Mouse (Mus musculus) ovary, postnatal 14 days (tissue): ENCODE data around the gene Gm20696.

Experiments
- DNase-seq: peaks from one replicate; pipeline ENCODE4 v3.0.0; 2022; ENCODE audit warnings: low spot score

Gm20696 gene

DNA sequence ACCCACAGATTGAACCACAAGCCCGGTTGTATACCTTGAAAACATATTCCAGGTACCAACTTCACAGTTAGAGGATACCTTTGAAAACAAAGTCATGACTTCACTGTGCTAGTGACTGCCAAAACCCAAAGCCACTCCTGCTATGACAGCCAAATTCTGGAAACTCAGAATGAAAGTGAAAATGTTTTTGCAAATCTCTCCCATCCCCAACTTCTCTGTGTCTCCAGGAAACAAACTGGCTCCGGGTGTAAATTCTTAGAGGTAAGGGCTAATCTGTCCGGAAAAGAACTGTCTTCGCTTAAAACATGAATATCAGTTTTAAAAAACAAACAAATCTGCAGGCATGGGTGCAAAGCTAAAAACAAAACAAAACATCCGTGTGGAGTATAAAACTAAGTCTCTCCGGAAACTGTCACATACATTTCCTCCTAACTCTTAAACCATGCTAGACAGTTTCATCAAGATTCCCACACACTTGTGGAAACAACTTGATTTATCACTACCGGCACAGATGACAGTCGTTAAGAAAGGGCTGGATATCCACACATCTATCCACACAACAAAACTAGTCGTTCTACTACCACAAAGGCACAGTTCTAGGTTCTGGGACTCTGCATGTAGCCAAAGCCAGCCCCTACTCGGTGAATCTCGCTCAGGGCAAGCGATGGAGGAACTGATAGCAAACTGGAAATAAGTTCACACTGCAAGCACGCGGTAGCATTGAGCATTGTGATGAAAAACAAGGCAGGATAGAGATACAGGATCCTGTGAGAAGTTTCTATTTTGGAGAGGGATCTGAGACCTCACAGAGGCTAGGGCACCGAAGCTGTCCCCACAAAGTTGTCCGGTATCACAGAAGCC is 910 bp downstream of the Gm20696 start:
- no peak for DNase-seq

DNA sequence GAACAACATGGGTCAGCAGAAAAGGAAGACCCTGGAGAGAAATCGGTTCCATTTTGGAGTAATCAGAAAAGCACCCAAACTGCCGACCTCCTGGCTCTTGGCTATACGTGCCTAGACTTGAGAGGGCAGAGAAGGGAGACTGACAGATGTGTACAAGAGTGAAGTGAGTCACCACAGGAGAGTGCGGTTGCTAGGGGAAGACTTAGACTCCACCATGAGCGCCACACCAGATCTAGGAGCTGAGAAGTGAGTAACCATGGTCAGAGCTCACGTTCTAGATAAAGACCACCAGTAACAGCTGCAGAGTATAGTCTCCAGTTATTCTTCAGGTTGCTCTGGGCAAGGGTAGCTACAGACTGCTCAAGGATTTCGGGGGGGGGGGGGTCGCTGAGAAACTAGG is 3.4 kb downstream of the Gm20696 start:
- DNase-seq, result no peak

DNA sequence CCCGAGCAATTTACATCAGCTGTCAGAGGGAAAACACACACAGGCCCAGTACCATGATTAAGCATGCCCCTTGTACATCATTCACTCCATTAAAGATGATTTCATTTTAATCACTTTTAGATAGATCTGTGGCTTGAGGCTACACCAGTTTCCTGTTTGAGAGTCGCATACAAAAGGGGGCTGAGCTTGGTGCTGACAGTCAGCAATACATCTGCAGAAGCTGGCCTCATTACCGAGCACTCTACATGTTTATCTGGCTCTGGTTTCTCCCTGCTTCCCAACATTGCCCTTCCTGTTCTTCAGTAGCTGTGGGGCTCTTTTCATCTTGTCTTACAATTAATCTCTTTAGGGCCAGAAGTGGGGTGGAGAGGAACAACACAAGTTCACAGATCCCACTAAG is 6.2 kb downstream of the Gm20696 start:
- no peak for DNase-seq

DNA sequence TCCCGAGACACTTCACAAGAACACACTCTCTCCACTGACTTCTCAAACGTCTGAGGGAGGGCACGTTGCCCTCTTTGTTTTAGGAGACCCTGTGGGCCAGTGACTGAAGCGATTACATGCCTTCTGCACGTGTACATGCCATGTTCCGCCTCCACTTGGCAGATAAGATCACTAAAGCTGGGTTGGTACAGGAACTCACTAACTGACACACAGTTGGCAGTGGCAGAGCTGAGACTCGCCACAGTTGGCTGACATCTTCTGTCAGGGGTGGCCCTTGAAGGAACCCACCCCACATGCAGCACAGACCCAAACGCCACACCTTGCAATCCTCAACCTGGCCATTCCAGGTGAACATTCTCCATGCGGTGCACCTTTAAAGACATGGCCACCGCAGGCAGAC is 8.0 kb downstream of the Gm20696 start:
- no peak for DNase-seq

DNA sequence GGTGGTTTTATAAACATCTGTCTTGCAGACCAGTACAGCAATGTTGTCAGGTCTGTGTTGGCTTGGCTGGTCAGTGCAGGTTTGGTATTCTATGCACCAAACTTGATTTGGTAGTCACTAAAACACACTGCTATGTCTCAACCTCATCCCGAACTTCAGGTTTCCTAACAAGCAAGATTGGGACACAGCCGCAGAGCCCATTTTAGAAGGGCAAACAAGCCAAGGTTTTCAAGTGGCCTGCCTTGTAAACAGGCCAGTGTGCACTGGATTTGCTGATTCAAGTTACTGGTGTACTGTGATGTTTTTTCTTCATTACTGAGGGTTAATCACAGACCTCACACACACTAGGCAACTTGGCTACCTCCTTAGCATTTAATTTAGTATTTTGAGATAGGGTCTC is 10.5 kb downstream of the Gm20696 start:
- DNase-seq, result no peak

DNA sequence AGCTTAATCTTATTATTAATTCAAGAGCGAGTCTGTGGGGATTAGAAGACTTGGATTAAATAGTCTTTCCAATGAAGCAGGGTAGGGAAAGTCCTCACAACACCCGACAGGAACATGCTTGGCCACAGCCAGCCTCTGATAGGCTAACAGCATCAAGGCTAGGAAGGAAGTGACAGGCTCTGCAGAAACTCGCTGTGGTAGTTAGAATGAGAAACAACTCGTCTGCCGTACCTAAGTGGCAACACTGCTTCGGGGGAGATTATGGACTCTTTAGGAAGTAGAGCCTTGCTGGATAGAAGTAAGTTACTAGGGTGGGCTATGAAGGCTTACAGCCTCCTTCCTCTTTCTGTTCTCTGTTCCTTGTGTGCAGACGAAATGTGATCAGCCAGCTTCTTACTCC is 11.1 kb downstream of the Gm20696 start:
- no peak for DNase-seq

DNA sequence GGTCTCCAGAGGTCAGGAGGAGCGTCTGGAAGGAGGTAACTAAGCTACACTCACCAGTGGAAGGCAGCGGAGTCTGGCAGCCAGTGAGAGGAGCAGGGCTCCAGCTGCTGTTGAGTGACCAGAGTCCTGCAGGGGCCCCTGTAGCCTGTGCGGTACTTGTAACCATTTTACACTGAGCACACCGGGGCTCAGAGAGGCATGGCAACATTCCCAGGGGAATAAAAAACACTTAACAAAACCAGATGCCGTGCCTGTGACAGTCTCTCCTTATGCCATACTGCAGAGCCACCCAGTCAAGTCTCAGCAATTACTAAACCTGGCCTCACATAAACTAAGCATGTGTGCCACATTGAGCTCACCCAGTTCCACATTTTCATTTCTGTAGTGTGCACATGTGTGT is 12.3 kb downstream of the Gm20696 start:
- no peak for DNase-seq

DNA sequence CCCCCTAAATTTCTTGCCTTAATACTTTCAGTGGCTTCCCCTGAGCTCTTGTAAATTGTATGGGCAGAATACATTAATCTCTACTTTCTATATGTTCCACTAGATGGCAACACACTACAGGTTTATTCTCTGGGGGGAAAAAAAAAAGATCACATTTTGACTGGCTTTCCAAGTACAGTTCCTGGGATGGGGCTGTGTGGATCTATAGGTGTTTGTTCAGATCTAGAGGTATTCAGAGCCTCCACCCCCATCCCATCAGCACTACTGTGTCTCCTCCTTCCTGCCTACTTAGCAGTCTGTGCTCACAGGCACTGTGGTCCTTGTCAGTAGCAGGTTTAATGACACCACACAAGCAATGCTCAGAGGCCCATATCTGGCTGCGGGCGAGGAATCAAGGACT is 14.3 kb downstream of the Gm20696 start:
- DNase-seq, result no peak

DNA sequence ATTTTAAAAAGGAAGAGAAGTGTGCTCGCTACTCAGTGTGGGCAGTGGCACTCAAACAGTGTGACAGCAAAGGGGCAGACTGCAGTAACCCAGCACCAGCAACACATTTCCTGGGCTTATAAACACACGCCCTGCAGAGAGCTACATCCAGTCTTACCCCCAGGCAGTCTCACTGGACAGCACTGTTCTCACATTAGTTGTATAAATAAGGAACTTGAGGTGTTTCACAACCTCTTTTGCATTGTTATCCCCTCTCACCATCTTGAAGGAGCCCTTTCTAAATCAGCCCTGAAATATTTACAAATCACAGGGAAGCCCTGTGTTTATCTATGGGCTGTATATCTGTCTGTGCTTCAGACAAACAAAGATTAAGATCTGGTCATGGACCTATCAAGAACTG is 17.3 kb downstream of the Gm20696 start:
- no peak for DNase-seq

DNA sequence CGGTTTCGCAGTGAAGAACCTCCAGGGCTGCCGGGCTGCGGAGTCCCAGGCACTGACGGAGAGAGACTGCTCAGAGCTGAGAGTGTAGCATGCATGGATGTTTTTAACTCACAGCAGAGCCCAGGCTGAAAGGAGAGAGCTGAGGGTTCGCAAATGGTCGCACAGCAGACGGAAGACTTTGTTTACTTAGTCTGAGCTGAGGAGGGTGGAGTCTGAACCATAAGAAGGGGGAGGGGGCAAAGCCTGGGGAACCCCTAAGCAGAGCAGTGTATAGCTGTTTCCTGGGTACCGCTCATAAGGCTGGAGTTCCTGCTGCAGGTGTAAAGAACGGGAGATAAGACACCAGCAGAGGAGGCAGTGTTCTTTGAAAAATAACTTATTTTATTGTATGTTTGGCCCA is 20.3 kb downstream of the Gm20696 start:
- no peak for DNase-seq

DNA sequence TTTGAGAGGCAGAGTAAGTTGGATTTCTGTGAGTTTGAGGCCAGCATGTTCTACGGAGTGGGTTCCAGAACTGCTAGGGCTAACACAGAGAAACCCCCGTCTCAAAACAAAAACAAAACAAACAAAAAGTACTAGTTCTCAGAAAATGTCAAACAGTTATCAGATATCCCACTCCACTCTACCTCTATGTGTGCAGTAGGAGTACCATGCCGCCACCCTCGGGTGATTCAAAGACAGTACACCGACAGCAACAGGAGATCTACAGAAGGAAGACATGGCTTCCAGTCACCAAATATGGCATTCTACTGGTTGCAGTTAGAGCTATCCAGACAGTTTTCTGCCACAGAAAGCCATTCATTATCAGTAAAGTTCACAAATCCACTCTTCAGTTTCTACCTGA is 21.7 kb downstream of the Gm20696 start:
- no peak for DNase-seq

DNA sequence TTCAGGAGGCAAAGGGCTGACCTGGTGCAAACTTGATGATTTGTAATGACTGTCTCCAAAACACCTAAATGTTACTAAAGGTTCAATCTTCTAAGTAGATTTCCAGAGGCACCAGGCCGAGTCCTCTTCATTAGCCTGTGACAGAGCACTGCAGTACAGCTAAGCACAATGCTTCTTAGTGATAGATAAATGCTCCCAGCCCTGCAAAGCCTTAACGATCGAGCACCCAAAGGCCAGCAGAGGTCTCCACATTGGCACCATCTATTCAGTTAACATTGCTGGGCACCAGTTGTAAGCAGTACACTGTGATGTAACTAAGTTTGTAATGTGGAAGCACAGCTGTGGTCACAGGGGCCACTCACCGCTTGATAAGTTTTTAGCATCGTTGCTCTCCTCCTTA is 22.2 kb downstream of the Gm20696 start:
- DNase-seq, result no peak

DNA sequence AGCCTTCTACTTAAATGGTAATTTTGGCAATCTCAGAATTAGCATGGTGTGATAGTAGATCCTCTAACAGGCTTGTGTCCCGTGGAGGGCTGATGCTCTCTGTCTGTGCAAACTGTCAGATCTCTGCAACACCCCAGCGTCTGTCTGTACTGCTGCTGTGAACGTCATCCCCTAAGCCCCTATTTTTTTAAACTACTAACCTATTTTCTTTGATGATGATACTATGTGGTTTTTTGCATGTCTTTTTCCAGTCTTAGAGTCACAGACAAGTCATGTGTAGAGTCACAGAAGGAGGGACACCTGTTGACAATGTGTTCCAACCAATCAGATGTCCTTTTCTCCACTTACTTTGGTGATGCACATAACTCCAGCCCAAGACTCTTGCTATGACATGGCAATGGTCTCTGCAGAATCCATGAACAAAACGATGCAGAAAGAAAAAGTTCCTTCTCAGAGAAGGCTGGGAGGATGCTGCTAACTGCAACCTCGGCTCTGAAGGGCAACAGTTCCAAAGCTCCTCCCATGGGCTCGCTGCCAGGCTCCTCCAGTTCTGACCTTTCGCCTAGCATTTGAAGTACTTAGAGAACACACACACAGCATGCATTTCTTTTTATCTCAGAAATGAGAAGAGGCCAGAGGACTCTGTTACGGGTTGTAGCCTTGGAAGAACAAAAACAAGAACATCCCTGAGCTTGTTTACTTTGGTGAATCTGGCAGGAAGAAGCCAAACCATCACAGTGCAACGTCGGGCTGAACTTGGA is 23.0 kb downstream of the Gm20696 start:
- DNase-seq, result peak; percentile 56

DNA sequence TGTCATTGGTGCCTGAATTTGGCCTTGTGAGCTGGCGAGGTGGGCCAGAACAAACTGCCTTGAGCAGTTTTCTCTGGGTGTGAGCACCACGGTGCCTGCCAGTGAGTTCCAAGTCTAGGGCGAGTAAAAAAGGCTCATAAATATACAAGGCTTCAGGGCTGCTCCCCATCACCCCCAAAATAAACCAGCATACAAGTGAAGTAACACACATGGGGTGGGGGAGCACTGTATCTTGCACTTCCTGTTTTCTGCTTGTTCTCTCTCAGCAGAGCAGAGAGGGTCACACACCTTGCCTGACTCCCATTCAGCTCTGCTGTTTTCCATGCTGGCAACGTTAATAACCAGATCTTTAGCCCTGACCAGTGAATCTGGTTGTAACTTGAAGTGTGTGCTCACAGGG is 29.1 kb downstream of the Gm20696 start:
- DNase-seq, result no peak

DNA sequence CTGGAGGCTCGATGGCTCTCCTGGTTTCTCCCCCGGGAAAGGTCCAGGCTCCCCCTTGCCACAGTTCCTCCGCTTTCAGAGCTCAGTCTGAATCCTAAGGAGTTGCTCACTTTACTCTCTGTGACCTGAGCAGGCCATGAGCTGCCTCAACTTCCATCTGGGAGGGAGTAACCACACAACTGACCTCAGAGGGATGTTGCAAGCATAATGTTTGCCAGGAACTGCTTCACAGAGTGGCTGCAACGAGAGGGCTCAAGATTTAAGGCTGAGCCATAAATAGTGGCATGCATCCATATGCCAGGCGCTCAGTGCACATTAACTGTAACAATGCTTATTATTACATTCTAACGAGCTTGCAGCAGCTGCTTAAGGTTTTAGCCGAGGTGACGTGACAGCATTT is 29.8 kb downstream of the Gm20696 start:
- no peak for DNase-seq

DNA sequence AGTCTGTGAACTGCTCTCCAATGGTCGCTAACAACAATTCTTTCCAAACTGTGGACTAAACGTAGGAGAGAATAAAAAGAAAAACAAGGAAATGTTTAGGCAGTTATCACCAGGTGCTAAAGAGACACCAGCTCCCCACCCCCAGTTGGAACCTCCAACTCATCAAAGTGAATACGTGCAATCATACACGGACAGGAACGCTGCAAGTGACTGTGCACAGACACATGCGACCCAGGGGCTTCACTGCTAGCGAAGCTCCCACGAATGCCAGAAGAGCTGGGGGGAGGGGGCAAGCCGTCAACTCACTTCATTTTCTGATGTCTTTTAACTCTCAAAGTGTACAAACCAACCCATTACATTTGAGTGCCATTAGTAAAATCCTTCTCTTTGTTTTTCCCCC is 30.5 kb downstream of the Gm20696 start:
- no peak for DNase-seq

DNA sequence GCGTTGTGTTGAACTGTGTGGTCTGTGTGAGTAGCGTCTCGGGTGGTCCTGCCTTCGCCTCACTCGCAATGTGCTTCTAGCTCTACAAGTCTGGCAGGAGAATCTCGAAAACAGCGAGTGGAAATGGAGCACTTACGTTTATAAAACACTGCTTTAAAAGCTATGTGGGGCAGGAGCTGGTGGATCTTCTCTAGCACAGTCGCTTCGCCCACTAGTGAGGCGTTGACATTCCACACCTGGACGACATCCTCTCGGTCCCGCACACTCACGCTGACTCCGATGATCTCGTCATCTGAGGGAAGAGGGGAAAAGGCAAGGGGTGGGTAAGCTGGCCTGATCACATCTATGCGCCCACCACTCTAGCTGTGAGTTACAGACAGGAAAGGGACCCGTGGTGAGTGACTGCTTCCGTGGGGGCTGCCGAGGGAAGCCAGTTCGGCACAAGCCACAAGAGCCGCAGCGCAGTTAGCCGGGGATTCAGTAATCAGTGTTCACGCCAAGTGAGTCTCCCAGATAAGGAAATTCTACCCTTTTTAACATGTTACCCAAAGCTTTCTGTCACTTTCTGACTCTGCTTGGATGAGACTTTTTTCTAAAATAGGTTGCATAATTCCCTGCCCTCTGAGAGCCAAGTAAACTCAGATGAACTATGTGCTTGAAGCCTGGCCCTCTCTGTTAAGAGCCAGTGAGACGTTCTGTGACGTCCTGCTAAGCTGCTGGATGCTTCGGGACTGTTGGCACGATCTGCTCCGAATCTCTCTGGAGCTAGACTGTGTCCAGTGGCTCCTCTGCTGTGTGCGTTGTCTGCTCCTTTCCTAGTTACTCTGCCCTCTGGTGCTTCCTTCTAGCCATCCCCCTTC is 34.2 kb downstream of the Gm20696 start:
- DNase-seq, result no peak

DNA sequence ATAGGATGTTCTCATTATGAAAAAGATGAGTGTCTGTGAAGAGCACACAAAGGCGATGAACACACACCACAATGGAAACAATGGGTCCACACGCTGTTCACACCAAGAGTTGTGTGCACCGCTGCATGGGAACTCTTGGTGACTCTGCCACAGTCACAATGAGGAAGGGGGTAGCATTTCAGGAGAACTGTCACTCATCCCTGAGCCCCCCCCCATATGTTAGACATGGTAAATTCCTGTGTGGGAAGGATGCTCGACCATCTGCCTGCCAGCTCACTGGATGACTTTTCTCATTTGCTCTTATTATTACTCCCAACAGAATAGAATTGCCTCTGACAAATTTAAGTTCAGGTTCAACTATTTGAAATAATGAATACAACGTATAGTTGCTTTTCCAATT is 35.0 kb downstream of the Gm20696 start:
- no peak for DNase-seq

DNA sequence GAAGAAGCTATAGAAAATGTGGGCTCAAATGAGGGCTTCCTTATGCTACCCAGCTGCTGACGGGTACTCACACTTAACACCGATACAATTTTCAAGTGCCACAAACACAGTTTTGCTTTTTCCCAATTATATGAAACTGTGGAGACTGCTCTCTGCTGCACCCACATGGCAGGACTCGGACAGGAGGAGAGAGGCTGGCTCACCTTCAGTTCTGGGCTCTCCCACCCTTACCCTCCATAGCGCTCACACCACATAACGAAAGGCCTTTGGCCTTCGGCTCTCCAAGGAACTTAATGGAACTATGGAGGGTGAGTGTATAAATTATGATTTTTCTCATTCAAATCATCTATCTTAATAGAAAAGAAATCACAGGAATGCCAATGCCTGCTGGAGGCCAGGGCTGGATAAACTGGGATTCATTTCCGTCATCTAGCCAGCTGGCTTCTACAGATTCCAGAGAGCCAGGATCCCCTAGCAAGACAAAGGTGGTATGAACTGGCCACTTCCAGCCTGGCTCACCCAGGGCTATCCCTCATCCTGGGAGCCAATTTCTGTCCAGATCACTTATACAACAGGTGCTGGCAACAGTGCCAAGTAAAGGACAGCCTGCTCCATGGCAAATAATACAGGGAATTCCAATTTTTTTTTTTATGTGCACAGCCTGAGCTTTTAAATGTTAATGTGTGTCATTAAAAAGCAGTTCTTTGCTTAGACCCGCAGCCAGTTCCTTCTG is 36.7 kb downstream of the Gm20696 start:
- no peak for DNase-seq

DNA sequence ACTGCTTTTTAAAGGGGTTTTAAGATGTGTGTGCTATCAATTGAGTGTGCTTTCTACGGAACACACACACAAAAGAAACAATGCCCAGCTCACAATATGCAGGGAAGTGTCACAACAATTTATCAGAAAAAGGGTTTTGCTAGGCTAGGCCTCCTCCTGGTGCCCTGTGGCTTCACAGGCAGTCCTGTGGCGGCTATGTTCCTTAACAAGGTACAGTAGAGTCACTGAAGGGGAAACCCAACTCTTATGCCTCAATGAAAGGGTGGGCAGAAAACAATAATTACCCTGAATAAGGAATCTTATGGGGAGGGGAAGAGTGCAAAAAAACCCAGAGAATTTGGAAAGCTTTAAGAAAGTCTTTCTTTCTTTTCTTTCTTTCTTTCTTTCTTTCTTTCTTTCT is 40.2 kb downstream of the Gm20696 start:
- DNase-seq, result no peak

DNA sequence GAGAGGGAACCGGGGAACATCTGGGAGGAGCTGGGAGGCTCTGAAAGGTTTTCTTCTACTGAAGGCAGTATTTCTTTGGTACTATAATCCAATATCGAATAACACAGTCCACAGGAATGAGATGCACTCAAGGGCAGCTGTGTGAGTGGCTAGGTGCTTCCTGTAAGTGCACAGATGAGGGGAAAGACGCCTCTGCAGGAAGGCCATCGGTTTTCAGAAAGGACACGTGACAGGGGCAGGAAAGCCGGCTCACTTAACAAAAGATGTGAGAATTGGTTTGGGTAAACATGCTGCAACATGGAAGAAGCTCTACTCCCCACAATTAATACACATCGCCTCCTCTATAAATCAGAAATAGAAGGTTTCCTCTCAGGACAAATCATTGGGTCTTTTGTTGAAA is 40.8 kb downstream of the Gm20696 start:
- DNase-seq, result no peak

DNA sequence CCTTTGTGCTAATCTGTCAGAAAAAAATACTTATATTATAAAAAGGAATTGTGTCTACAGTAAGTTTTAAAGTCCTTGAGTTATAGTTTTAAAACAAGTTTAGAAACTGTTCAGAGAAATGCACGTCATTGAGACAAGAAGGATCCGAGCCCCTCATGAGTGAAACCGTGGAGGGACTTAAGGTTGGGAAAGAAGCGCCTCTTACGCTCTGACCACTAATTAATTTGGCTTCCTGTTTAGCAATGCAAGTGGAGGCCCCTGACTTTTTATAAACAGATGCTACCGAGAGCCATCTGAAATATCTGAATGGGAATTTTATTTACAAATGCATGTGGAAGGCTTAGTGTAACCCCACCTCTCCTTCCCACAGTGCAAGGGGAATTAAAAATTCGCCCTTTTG is 41.3 kb downstream of the Gm20696 start:
- DNase-seq, result no peak
